Mouse (Mus musculus) lung, embryonic 14.5 days (tissue): ENCODE data around the gene Snai1. TPM values are rescaled to one million over a fixed set of nuclear protein-coding genes. Genes with fewer than 3 reads are reported as not detected.

Experiments
- ATAC-seq: fragments of 200-750 bp; cut with Nextera tagmentation; 2 replicates; pipeline ENCODE4 v1.8.0; 2017; ENCODE audit warnings: mild to moderate bottlenecking, moderate TSS enrichment, moderate library complexity; ENCODE audit not compliant: insufficient read depth
- DNase-seq: peaks from one replicate; pipeline ENCODE4 v3.0.0-alpha.2; 2015
- H3K27ac ChIP-seq: fragments of 300-500 bp; sonication (generic); 2 replicates; pipeline ENCODE4 v1.5.1; 2014; ENCODE audit warnings: low read depth, mild to moderate bottlenecking, moderate library complexity
- H3K27me3 ChIP-seq: fragments of 300-500 bp; sonication (generic); 2 replicates; pipeline ENCODE4 v1.6.1; 2014; ENCODE audit warnings: low read length, control low read depth; ENCODE audit not compliant: insufficient read depth
- H3K36me3 ChIP-seq: fragments of 300-500 bp; sonication (generic); 2 replicates; pipeline ENCODE4 v1.6.1; 2014; ENCODE audit warnings: control low read depth; ENCODE audit not compliant: insufficient read depth
- H3K4me1 ChIP-seq: fragments of 300-500 bp; sonication (generic); 2 replicates; pipeline ENCODE4 v1.6.1; 2014; ENCODE audit warnings: antibody characterized with exemption, control low read depth; ENCODE audit not compliant: insufficient read depth
- H3K4me2 ChIP-seq: fragments of 300-500 bp; sonication (generic); 2 replicates; pipeline ENCODE4 v1.6.1; 2014; ENCODE audit warnings: mild to moderate bottlenecking
- H3K4me3 ChIP-seq: fragments of 300-500 bp; sonication (generic); 2 replicates; pipeline ENCODE4 v1.5.1; 2014; ENCODE audit warnings: low read depth, low read length
- H3K9ac ChIP-seq: fragments of 300-500 bp; sonication (generic); 2 replicates; pipeline ENCODE4 v1.6.1; 2014
- H3K9me3 ChIP-seq: fragments of 300-500 bp; sonication (generic); 2 replicates; pipeline ENCODE4 v1.6.1; 2016; ENCODE audit warnings: low read depth, low read length, control low read depth
- CTCF ChIP-seq: IDR thresholded peaks from 2 replicates; pipeline ENCODE4 v1.5.1; 2016; ENCODE audit warnings: antibody characterized with exemption, low read depth
- WGBS: fragments of 180-500 bp; shearing (Covaris S2); extraction: QIAGEN DNeasy Blood & Tissue Kit; methylation state at CpG from one replicate; pipeline ENCODE4 v1.1.7; 2014; 5-methylcytosine and 5-hydroxymethylcytosine counted together
- polyA plus RNA-seq: library from polyadenylated mRNA; unstranded; fragments of >200 nt; fragmentation: Nextera tagmentation; extraction: Ambion mirVana; gene quantifications from 2 replicates; pipeline ENCODE4 v1.2.1, GENCODE M21; 2014

Snai1 gene
- polyA plus RNA-seq, 1 experiment from 2014 or later: 162 TPM

- no peaks in the 10 kb centered on the region for H3K4me1 ChIP-seq
- H3K27ac ChIP-seq: no peak overlapping the region
- no peak for ATAC-seq
- peaks cover 36% of the 10 kb centered on the region for H3K36me3 ChIP-seq
- H3K4me2 ChIP-seq: no peak overlapping the region
- DNase-seq: no peak
- H3K9ac ChIP-seq: no peak overlapping the region
- WGBS: 79% methylated on average over 5 of the region's 5 CpGs
- H3K27me3 ChIP-seq: no peaks in the 10 kb centered on the region
- H3K9me3 ChIP-seq: no peaks in the 10 kb centered on the region
- H3K4me3 ChIP-seq: no peak overlapping the region
- TF ChIP-seq CTCF: peak; percentile 53
Observed at GRCm38 (mm10) chr2:167519606-167520252, 18.3 kb upstream of the Snai1 start.

GRCm38 (mm10) chr2:167528278-167528677 lies 9.7 kb upstream of the Snai1 start:
- WGBS: 14% methylated on average over 5 of the region's 5 CpGs
- Histone ChIP-seq H3K27me3 (no peaks in the 10 kb centered on the region), H3K9me3 (no peaks in the 10 kb centered on the region), H3K4me2 (no peak overlapping the region), H3K27ac (peak overlapping the region; percentile 18; the same call in 1 of the 2 replicates), H3K4me3 (no peak overlapping the region), H3K36me3 (no peaks in the 10 kb centered on the region), H3K9ac (no peak overlapping the region), H3K4me1 (no peaks in the 10 kb centered on the region)
- ATAC-seq: no peak
- DNase-seq: peak; percentile 67
- peak; percentile 63 for TF ChIP-seq CTCF

- DNase-seq (no peak), ATAC-seq (no peak)
- no peak overlapping the region for H3K9ac ChIP-seq
- H3K27ac ChIP-seq: no peak overlapping the region
- no peaks in the 10 kb centered on the region for H3K9me3 ChIP-seq
- H3K27me3 ChIP-seq: no peaks in the 10 kb centered on the region
- no peak overlapping the region for H3K4me2 ChIP-seq
- TF ChIP-seq CTCF: no peak
- no peak overlapping the region for H3K4me3 ChIP-seq
- no peaks in the 10 kb centered on the region for H3K4me1 ChIP-seq
- 46% methylated on average over 5 of the region's 5 CpGs for WGBS
- no peaks in the 10 kb centered on the region for H3K36me3 ChIP-seq
Observed at GRCm38 (mm10) chr2:167529935-167530513, 8.0 kb upstream of the Snai1 start.

GRCm38 (mm10) chr2:167530536-167530935 lies 7.5 kb upstream of the Snai1 start:
- H3K36me3 ChIP-seq: no peaks in the 10 kb centered on the region
- WGBS: 69% methylated on average over 4 of the region's 4 CpGs
- no peak overlapping the region; the same call in 1 of the 2 replicates for H3K9ac ChIP-seq
- H3K27ac ChIP-seq: no peak overlapping the region
- H3K4me3 ChIP-seq: no peak overlapping the region
- H3K9me3 ChIP-seq: no peaks in the 10 kb centered on the region
- no peaks in the 10 kb centered on the region for H3K27me3 ChIP-seq
- no peak overlapping the region for H3K4me2 ChIP-seq
- ATAC-seq: no peak
- no peak for DNase-seq
- H3K4me1 ChIP-seq: no peaks in the 10 kb centered on the region
- no peak for TF ChIP-seq CTCF

- Histone ChIP-seq H3K27ac (no peak overlapping the region), H3K4me1 (no peaks in the 10 kb centered on the region), H3K9ac (no peak overlapping the region), H3K27me3 (0 out of 2 replicates have a peak, but pooled peaks cover 8% of the 10 kb centered on the region), H3K36me3 (no peaks in the 10 kb centered on the region), H3K9me3 (no peaks in the 10 kb centered on the region), H3K4me2 (no peak overlapping the region), H3K4me3 (no peak overlapping the region)
- TF ChIP-seq CTCF: peak; percentile 96
- no peak for ATAC-seq
- WGBS: 18% methylated on average over 13 of the region's 13 CpGs
- peak; percentile 82 for DNase-seq
Observed at GRCm38 (mm10) chr2:167532131-167532530, 5.9 kb upstream of the Snai1 start.

GRCm38 (mm10) chr2:167533880-167534279 lies 4.1 kb upstream of the Snai1 start:
- Histone ChIP-seq H3K4me2 (no peak overlapping the region), H3K4me1 (no peaks in the 10 kb centered on the region), H3K9me3 (no peaks in the 10 kb centered on the region), H3K27me3 (peaks cover 12% of the 10 kb centered on the region; the same call in 1 of the 2 replicates), H3K27ac (no peak overlapping the region), H3K4me3 (no peak overlapping the region), H3K36me3 (peaks cover 5% of the 10 kb centered on the region), H3K9ac (no peak overlapping the region)
- ATAC-seq (no peak), DNase-seq (no peak)
- TF ChIP-seq CTCF: no peak

GRCm38 (mm10) chr2:167536320-167536945 lies 1.6 kb upstream of the Snai1 start:
- ATAC-seq: no peak
- H3K4me3 ChIP-seq: no peak overlapping the region
- no peak for TF ChIP-seq CTCF
- no peaks in the 10 kb centered on the region; the same call in 1 of the 2 replicates for H3K4me1 ChIP-seq
- peaks cover 12% of the 10 kb centered on the region; the same call in 1 of the 2 replicates for H3K27me3 ChIP-seq
- peaks cover 30% of the 10 kb centered on the region for H3K36me3 ChIP-seq
- H3K4me2 ChIP-seq: no peak overlapping the region
- 44% methylated on average over 10 of the region's 10 CpGs for WGBS
- H3K9me3 ChIP-seq: no peaks in the 10 kb centered on the region
- no peak overlapping the region for H3K9ac ChIP-seq
- no peak for DNase-seq
- no peak overlapping the region for H3K27ac ChIP-seq
